Mouse (Mus musculus) cerebellum, adult 2 months (tissue): ENCODE measurements around the gene Gm10645. TPM values are rescaled to one million over a fixed set of nuclear protein-coding genes. Genes with fewer than 3 reads are reported as not detected.

ENCODE experiments used
- DNase-seq, 2 experiments: peaks; one replicate each; pipeline ENCODE4 v3.0.0; 2021
- H3K27ac ChIP-seq: fragments of 200-500 bp; 2 replicates; pipeline ENCODE4 v1.5.1; 2012; ENCODE audit warnings: low read length, control low read depth, inconsistent platforms; ENCODE audit not compliant: insufficient read depth
- H3K27me3 ChIP-seq: fragments of 200-500 bp; 2 replicates; pipeline ENCODE4 v1.6.1; 2012; ENCODE audit warnings: inconsistent platforms, mild to moderate bottlenecking, low read length, moderate library complexity; ENCODE audit not compliant: control insufficient read depth, insufficient read depth
- H3K4me1 ChIP-seq: fragments of 200-500 bp; 2 replicates; pipeline ENCODE4 v1.6.1; 2011; ENCODE audit warnings: low read length; ENCODE audit not compliant: control insufficient read depth, insufficient read depth
- H3K4me3 ChIP-seq: fragments of 200-500 bp; replicated peaks from 2 replicates; pipeline ENCODE3; 2011; ENCODE audit warnings: mild to moderate bottlenecking, low read depth, low read length, control low read depth; ENCODE audit not compliant: insufficient read depth
- CTCF ChIP-seq: fragments of 200-500 bp; IDR thresholded peaks from 2 replicates; pipeline ENCODE4 v1.5.1; 2011; ENCODE audit warnings: low read depth, mild to moderate bottlenecking, control low read depth, low read length, moderate library complexity, borderline replicate concordance; ENCODE audit not compliant: insufficient read depth
- POLR2A ChIP-seq: fragments of 200-500 bp; IDR thresholded peaks from 2 replicates; pipeline ENCODE4 v1.6.1; 2011; ENCODE audit warnings: low read length, control low read depth, borderline replicate concordance; ENCODE audit not compliant: insufficient read depth
- WGBS: fragments of 180-500 bp; shearing (Covaris S2); methylation state at CpG from one replicate; pipeline ENCODE4 v1.1.7; 2018; 5-methylcytosine and 5-hydroxymethylcytosine counted together
- polyA plus RNA-seq: library from polyadenylated mRNA; depleted of rRNA; stranded (reverse); fragments of >200 nt; gene quantifications from 2 replicates; pipeline ENCODE4 v1.2.3, GENCODE M21; 2012; rRNA removed

Gene Gm10645
- polyA plus RNA-seq, 1 experiment: 1.4 TPM

DNA sequence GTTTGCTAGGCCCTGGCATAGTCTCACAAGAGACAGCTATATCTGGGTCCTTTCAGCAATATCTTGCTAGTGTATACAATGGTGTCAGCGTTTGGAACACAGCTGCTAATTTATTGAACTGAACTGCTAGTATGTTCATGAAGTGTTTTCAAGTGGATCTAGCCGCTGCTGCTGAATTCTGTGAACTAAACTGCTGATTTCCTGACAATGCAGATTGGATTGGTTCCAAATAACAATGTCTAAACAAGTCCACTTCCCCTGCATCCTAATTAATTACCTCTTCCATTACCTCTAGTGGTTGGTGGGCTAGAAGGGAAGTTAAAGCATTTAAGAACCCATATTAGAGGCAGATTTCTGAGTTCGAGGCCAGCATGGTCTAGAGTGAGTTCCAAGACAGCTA, 20.5 kb downstream of the Gm10645 start:
- no peak overlapping the region for H3K4me3 ChIP-seq
- no peaks in the 10 kb centered on the region for H3K4me1 ChIP-seq
- no peaks in the 10 kb centered on the region for H3K27me3 ChIP-seq
- 82% methylated on average over 3 of the region's 3 CpGs for WGBS
- TF ChIP-seq CTCF: no peak
- TF ChIP-seq POLR2A: no peak
- H3K27ac ChIP-seq: no peak overlapping the region
- DNase-seq: no peak

DNA sequence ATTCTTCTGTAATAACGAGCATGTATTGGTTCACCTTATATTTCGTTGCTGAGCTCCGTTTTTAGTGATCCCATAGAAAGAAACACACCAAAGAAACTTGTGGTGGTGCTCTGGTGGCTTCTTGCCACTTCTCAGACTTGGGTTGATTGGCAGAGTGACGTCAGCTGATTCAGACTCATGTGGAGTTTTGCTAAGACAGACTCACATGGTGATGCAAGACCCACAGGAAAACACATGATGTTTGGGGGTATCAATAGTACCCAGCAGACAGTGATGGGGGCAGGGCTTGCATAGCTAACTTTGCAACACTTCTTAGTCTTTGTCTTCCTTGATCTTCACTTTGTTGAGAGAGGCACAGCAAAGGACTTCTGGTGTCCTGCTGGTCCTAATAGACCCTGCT, 21.4 kb downstream of the Gm10645 start:
- no peak for DNase-seq
- H3K4me3 ChIP-seq: no peak overlapping the region
- H3K4me1 ChIP-seq: no peaks in the 10 kb centered on the region
- H3K27me3 ChIP-seq: no peaks in the 10 kb centered on the region
- TF ChIP-seq POLR2A: no peak
- TF ChIP-seq CTCF: no peak
- H3K27ac ChIP-seq: no peak overlapping the region
- 90% methylated on average over 4 of the region's 4 CpGs for WGBS

DNA sequence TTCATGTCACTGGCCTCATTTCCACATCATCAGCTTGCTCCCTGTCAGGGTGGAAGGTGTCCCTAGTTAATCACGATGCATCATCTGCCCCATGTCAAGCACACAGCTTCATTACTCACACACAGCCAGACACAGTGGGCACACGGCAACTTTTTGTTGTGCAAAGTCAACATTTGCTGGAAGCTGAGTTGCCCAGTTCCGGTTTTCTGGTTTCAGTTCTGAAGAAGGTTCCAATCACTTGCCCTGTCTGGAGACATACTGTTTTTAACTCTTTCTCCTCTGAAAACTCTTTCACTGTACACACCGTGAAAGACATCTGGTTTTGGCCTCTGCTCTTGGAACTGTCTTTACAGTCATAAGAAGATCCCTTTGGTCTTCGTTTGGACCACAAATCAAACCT, 24.6 kb downstream of the Gm10645 start:
- Histone ChIP-seq H3K4me1 (no peaks in the 10 kb centered on the region), H3K27me3 (no peaks in the 10 kb centered on the region), H3K4me3 (no peak overlapping the region), H3K27ac (no peak overlapping the region)
- no peak for DNase-seq
- TF ChIP-seq CTCF (no peak), POLR2A (no peak)
- 80% methylated on average over 5 of the region's 5 CpGs for WGBS

DNA sequence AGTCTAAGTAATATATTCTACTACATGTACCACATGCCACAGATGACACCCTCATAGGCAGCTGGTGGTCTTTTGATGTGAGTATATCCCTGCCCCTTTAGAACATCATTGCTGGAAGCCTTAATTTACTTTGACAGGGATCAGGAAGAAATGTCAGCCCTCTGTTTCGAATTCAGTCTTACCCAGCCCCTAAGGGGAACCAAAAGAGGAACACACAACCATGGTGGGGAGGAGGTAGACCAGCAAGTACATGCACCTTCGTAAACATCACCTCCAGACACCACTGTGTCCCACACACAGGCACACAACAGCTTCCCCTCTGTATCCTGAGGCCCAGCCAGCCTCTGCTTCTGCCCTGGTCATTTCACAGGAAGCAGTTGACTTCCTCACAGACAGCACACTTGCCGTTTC, 25.3 kb downstream of the Gm10645 start:
- DNase-seq: no peak
- Histone ChIP-seq H3K4me1 (no peaks in the 10 kb centered on the region), H3K27me3 (no peaks in the 10 kb centered on the region), H3K4me3 (no peak overlapping the region), H3K27ac (no peak overlapping the region)
- WGBS: 69% methylated on average over 3 of the region's 3 CpGs
- TF ChIP-seq CTCF (no peak), POLR2A (no peak)

DNA sequence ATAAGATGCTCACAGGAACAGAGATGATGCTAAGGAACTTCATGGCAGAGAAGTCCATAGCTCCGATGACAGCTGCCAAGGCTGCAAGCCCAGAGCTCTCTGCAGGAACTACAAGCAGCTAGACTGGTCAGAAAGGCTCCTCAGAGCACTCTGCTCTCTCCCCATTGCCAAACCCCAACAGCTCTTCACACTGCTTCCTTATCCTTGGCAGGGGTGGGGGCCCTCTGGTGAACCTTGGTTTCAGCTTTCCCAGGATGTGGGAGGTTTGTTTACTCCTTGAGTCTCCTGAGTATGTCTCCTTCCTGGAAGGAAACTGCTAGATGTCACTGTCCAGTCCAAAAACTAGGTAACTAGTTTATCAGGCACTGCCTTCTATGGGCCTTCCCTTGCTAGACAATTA, 25.9 kb downstream of the Gm10645 start:
- Histone ChIP-seq H3K27me3 (no peaks in the 10 kb centered on the region), H3K4me1 (no peaks in the 10 kb centered on the region), H3K27ac (no peak overlapping the region), H3K4me3 (no peak overlapping the region)
- TF ChIP-seq CTCF (no peak), POLR2A (no peak)
- WGBS: 4% methylated on average over 1 of the region's 1 CpGs
- DNase-seq: no peak

DNA sequence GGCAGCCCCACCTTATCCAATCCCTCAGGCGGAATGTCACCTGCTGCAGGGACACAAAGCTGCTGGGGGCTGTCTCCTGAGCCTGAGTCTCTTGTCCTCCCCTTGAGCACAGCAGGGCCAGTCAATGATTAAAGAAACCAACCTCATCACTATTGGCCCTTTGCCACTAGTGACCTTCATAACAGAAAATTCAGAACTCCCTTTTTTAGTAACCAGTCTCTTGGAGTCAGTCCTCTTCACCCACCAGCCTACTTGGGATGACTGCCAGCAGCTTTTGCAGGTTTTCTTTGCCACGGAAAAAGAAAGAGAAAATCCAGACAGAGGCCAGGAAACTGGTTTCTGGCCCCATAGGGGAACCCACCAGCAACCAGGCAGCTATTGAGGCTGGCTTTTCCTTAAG, 30.9 kb downstream of the Gm10645 start:
- H3K4me1 ChIP-seq: no peaks in the 10 kb centered on the region
- no peak overlapping the region for H3K27ac ChIP-seq
- no peaks in the 10 kb centered on the region for H3K27me3 ChIP-seq
- no peak overlapping the region for H3K4me3 ChIP-seq
- no peak for DNase-seq
- WGBS: 44% methylated on average over 2 of the region's 2 CpGs
- TF ChIP-seq POLR2A (no peak), CTCF (no peak)

Other genes starting within 250 kb of the Gm10645 start
- gene Tbc1d9, start 818 bp downstream of the Gm10645 start, polyA plus RNA-seq: 79.8 and 89.8 TPM in 2 replicates
- 0.67 and 0.77 TPM in 2 replicates for gene Ucp1, start 124.2 kb upstream of the Gm10645 start, polyA plus RNA-seq
- gene Elmod2, start 166.3 kb upstream of the Gm10645 start, polyA plus RNA-seq: 11.9 and 12.8 TPM in 2 replicates
- not detected in 2 replicates for gene Mgat4d, start 182.3 kb upstream of the Gm10645 start, polyA plus RNA-seq
- gene Clgn, start 223.7 kb upstream of the Gm10645 start, polyA plus RNA-seq: 12.2 and 14.5 TPM in 2 replicates